Mouse (Mus musculus): Measurements from ENCODE around the gene Taz.

The Taz gene

GRCm38 (mm10) chrX:74281732-74282394, at the start of gene Taz, which contains the start of gene Dnase1l1:
Taz (plus strand) TSS chrX:74281912.
Dnase1l1 (minus strand) TSS chrX:74282337.
- peak; percentile 60 for DNase-seq

DNA sequence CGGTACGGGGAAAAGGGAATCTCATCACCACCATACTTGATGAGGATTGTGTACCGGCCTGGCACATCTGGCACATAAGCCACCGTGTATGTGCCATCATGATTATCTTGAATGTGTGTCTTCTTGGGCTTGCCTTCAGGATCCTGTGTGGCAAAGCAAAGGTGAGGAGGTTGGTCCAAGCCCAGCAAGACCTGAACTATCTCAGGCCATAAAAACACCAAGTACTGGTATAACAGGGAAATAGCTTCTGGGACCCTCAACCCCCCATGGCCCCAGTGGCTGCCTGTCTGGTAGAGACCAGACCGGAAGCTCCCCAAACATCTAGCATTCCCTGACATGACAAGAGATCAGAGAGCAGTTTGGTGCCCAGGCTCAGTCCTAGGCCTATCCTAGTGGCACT, 48.5 kb upstream of the Taz start:
- no peak for DNase-seq

- no peak for DNase-seq
Measured at GRCm38 (mm10) chrX:74240332-74240731, 41.4 kb upstream of the Taz start.

GRCm38 (mm10) chrX:74243396-74243795, 38.3 kb upstream of the Taz start:
- DNase-seq: no peak

- no peak for DNase-seq
Measured at GRCm38 (mm10) chrX:74243807-74244206, 37.9 kb upstream of the Taz start.

DNA sequence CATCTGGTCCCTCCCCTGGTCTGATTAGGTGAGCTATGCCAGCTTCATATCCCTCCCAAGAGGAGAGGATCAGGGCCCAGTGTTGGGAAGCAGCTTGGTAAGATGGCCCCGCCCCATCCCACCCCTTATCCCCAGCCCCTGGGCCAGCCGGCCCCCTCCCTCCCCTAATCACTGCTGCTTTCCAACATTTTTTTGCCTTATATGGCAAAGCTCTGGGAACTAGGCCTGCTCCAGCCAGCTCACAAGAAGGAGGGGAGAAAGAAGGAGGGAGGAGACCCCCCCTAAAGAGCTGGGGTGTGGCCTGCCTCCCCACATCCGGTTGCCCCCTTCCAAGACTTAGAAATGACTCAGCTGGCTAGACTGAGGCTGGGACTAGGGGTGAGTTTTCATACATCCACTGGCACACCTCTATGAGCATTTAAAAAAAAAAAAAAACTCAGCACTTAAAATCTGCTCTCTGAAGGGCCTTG, 37.1 kb upstream of the Taz start:
- no peak for DNase-seq

- no peak for DNase-seq
Measured at GRCm38 (mm10) chrX:74245107-74245506, 36.6 kb upstream of the Taz start.

DNA sequence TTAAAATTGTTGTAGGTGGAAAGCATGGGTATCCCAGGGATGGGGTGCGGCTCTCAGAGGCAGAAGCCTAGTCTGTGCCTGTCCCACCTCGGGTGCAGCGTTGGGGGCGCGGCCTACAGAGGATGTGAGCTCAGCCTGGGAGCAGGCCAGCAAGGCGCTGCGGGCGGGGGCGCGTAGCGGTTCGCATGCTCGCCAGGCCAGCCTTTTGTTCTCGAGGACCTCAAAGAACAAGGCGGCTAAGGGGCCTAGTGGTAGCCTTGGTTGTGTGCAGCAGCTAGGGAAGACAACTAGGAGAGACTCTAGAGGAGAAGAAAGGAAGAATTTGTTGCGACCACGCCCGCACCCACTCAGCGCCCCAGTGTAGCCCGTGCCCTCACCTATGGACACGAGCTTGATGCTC, 36.0 kb upstream of the Taz start:
- peak; percentile 57 for DNase-seq

GRCm38 (mm10) chrX:74246213-74246681, 35.5 kb upstream of the Taz start:
- peak; percentile 90 for DNase-seq

DNA sequence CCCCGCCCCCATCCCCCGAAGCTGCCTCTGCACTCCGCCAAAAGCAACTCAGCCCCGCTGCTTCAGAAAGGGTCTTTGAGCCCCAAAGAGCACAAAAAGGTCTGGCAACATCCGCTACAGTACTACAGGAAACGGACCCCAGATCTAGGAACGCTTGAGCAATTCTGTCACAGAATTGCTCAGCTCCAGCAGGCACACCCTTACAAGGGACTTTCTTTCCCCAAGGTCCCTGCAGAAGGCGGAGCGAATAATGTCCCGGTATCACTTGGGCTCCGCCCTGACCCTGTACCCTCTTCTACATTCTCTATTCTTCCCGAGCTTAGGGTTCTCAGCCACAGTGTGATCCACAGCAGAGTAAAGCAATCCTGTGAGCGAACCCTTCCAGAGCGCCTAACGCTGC, 35.0 kb upstream of the Taz start:
- no peak for DNase-seq

DNA sequence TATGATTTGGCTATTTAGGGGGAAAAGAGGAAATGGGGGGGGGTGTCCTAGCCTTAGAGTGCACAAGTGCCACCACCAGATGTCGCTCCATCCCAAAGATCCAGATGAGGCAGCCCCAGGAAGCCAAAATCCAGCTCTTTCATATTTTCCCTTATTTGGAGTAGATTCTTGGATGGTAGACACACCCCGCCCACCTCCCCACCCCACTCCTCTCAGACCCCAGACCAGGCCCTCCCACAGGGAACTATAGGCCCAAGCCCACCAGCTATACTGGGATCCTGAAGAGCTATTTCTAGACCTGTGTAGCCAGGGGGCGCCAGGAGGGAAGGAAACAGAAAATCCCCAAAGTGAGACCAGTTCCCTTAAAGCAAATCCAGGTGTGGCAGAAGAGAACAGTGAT, 33.1 kb upstream of the Taz start:
- DNase-seq: peak; percentile 26

DNA sequence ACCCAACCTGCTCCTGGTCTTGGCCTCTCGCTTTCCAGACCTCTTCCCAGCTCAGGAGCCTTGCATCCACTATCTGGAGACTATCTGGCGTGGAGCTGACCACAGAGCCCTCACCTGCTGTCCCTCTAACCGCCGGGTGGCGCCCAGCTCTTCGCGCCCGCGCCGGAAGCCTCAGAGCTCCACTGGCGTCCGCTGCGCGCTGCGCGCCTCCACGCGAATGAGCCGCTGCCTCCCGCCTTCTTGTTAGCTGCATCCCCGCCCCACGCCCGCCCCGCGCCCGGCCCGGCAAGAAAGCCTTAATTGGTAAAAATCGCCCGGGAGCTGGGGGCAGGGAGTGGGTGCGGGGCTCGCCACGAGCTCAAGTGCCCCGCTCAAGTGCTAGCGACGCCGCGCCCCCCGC, 32.1 kb upstream of the Taz start, which contains the start of gene Flna:
Flna (minus strand) TSS at position 206 of the 400 bp plus-strand sequence.
- peak; percentile 68 for DNase-seq

DNA sequence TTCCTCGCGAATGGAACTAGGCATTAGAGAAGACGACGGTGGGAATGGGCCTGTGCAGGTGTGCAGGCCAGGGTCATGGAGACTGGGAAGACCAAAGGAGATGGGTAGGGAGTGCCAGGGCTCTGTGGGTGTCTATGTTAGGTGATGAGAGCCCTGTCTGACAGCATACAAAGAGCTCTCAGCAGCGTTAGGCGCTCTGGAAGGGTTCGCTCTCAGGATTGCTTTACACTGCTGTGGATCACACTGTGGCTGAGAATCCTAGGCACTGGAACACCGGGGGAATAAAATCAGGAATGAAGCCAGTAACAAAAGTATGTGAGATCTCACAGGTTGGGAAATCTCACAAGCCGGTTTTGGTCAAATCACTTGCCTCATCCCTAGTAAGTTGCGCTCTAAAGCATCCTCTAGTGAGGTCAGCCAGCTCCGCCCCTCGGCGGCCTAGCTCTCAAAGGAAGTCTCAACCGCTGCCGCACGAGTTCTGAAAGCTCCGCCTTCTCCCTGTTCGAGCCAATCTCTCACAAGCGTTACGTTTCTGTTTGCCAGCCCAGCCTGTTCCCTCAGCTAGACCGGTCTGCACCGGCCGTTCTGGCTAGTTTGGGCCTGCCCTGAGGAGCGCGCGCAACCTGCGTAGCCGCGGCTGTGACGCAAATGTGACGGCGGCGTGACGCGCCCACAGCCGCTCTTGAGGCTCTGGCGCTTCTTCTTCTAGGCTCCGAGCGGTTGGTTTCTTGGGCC, 27.4 kb upstream of the Taz start, which contains the start of gene Emd:
Emd (plus strand) TSS at position 535 of the 735 bp plus-strand sequence.
- peak; percentile 92 for DNase-seq

DNA sequence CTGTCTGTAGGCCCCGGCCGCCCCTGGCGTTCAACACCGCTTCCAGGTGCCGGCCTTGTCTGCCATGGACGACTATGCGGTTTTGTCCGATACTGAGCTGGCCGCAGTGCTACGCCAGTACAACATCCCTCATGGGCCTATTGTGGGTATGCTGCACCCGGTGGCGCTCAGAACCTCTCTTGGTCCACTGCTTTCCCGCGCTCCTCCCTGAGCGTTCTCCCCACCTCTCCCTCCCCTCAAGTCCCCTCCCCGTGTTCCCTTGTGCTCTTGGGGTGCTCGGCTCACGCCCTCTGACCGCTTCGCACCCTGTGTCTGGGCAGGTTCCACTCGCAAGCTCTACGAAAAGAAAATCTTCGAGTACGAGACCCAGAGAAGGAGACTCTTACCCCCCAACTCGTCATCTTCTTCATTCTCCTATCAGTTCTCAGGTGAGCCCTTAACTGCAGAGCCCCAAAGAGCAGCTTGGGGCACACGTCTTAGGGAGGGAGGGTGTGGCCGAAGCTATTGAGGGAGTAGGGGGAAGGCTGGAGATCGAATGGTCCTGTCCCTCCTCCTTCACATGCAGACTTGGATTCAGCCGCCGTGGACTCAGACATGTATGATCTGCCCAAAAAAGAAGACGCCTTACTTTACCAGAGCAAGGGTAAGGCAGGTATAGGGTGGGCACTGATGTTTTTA, 26.7 kb upstream of the Taz start:
- DNase-seq: no peak

DNA sequence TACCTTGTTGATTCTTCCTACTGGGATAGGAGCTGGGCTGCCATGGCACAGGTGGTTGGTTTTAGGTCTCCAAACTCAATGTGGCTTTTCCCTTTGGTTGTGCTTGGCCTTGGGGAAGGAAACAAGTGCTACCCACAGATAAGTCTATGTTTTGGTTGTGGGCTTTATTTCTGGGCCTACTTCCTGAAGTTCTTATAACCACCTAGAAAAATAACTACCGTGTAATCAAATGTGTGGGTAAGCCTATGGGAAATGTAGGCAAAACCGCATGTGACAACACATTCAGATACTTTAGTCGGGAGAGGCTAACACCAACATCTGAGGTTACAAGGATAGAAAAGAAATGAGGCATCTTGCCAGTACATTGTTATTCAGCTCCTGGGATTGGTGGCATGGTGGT, 24.0 kb upstream of the Taz start:
- no peak for DNase-seq

GRCm38 (mm10) chrX:74269736-74270061, 12.0 kb upstream of the Taz start:
- no peak for DNase-seq

- DNase-seq: peak; percentile 92
Measured at GRCm38 (mm10) chrX:74270062-74270901, 11.4 kb upstream of the Taz start, which contains the start of gene Rpl10. Rpl10 (plus strand) TSS chrX:74270812.

GRCm38 (mm10) chrX:74270902-74271551, 10.7 kb upstream of the Taz start:
- DNase-seq: peak; percentile 7

DNA sequence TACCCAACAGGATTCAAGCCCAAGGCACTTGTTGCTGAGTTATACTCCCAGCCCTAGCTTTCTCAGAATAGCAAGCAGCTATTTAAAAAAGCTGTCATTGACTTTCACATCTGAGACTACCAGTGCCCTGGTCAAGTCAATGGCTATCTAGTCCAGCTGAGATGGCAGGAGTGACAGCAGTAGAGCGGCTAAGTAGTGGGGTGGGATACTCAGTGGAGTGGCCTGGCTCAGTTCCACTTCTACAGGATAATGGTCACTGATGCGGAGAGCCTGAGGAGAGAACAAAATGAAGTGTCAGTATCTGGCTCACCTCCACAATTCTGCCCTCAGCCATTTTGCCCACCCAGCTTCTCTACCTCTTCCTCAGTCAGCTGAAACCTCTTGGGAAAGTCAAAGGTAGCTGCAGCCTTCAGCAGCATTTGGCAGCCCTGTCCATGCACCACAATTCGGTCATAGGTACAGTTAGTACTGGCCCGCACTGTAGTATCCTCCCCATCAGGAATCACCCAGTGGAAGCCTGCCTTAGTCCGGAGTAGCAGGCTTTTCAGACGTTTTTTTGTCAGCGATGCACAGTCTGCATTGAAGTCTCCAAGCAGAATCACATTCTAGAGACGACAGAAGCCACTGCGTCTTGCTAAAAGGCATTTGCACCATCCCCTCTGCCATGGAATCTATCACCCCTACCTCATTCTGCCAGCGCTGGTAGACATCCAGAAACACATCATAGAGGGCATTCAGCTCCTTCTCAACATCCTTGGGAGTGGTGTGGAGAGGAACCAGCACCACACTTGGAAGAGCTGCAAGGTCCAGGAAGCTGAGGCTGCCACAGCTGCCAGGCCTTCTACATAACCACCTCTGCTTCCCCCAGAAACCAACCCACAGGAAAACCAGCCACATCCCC, 8.0 kb upstream of the Taz start:
- DNase-seq: no peak

DNA sequence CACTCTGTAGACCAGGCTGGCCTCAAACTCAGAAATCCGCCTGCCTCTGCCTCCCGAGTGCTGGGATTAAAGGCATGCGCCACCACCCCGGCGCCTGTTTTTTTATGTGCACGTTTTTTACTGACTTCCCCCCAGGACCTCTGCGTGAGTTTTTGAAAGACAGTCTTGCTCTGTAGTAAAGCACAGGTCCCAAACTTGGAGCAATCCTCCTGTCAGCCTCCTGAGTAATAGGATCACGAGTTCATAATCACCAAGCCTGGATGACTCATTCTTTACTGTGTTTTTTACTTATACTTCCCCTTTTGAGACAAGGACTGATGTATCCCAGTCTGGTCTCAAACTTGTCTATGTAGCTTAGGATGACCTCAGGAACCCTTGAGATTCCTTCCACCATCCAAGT, 3.8 kb upstream of the Taz start:
- DNase-seq: no peak

All from right cerebral cortex, adult 18-20 months (tissue).